Mouse (Mus musculus): ENCODE measurements around the gene Mei4. TPM values are rescaled to one million over a fixed set of nuclear protein-coding genes. Genes with fewer than 3 reads are reported as not detected.

Mei4 gene
- polyA plus RNA-seq, 1 experiment from 2014 or later: 0.39 TPM

GRCm38 (mm10) chr9:81940533-81940932 is 77.1 kb downstream of the Mei4 start:
- no peak for ATAC-seq (replicated peaks; ENCODE audit: extremely low read depth, insufficient read depth, low FRiP score)
- H3K27ac ChIP-seq (ENCODE audit: low read length): no peak overlapping the region
- no peak overlapping the region for H3K9ac ChIP-seq (ENCODE audit: low read length)
- H3K36me3 ChIP-seq (ENCODE audit: control insufficient read depth, insufficient read depth): no peaks in the 10 kb centered on the region
- H3K9me3 ChIP-seq (replicated peaks; ENCODE audit: control insufficient read depth, low read length): no peaks in the 10 kb centered on the region
- H3K27me3 ChIP-seq (ENCODE audit: control insufficient read depth, insufficient read depth, low read length): no peaks in the 10 kb centered on the region
- H3K4me2 ChIP-seq (ENCODE audit: low read depth, low read length): no peak overlapping the region
- H3K4me3 ChIP-seq (ENCODE audit: low read length): no peak overlapping the region
- H3K4me1 ChIP-seq (ENCODE audit: control insufficient read depth, insufficient read depth, low read length): no peaks in the 10 kb centered on the region
- WGBS: 60% methylated on average over 4 of the region's 4 CpGs

GRCm38 (mm10) chr9:81945624-81946023 is 82.2 kb downstream of the Mei4 start:
- H3K27ac ChIP-seq (ENCODE audit: low read length): no peak overlapping the region
- no peak overlapping the region for H3K4me2 ChIP-seq (ENCODE audit: low read depth, low read length)
- H3K4me3 ChIP-seq (ENCODE audit: low read length): no peak overlapping the region
- no peaks in the 10 kb centered on the region for H3K36me3 ChIP-seq (ENCODE audit: control insufficient read depth, insufficient read depth)
- H3K9ac ChIP-seq (ENCODE audit: low read length): no peak overlapping the region
- no peaks in the 10 kb centered on the region for H3K27me3 ChIP-seq (ENCODE audit: control insufficient read depth, insufficient read depth, low read length)
- ATAC-seq (replicated peaks; ENCODE audit: extremely low read depth, insufficient read depth, low FRiP score): no peak
- H3K4me1 ChIP-seq (ENCODE audit: control insufficient read depth, insufficient read depth, low read length): no peaks in the 10 kb centered on the region
- H3K9me3 ChIP-seq (replicated peaks; ENCODE audit: control insufficient read depth, low read length): no peaks in the 10 kb centered on the region
- WGBS: 76% methylated on average over 6 of the region's 6 CpGs

- H3K36me3 ChIP-seq (ENCODE audit: control insufficient read depth, insufficient read depth): no peaks in the 10 kb centered on the region
- H3K9ac ChIP-seq (ENCODE audit: low read length): no peak overlapping the region
- WGBS: 59% methylated on average over 3 of the region's 3 CpGs
- ATAC-seq (replicated peaks; ENCODE audit: extremely low read depth, insufficient read depth, low FRiP score): no peak
- H3K27ac ChIP-seq (ENCODE audit: low read length): no peak overlapping the region
- no peak overlapping the region for H3K4me3 ChIP-seq (ENCODE audit: low read length)
- H3K4me1 ChIP-seq (ENCODE audit: control insufficient read depth, insufficient read depth, low read length): no peaks in the 10 kb centered on the region
- no peaks in the 10 kb centered on the region for H3K9me3 ChIP-seq (replicated peaks; ENCODE audit: control insufficient read depth, low read length)
- no peak overlapping the region for H3K4me2 ChIP-seq (ENCODE audit: low read depth, low read length)
- H3K27me3 ChIP-seq (ENCODE audit: control insufficient read depth, insufficient read depth, low read length): no peaks in the 10 kb centered on the region
These were observed 93.4 kb downstream of the Mei4 start for GRCm38 (mm10) chr9:81956858-81957257.

- Histone ChIP-seq H3K9ac (ENCODE audit: low read length) (no peak overlapping the region), H3K27ac (ENCODE audit: low read length) (no peak overlapping the region), H3K4me2 (ENCODE audit: low read depth, low read length) (no peak overlapping the region), H3K27me3 (ENCODE audit: control insufficient read depth, insufficient read depth, low read length) (no peaks in the 10 kb centered on the region), H3K4me1 (ENCODE audit: control insufficient read depth, insufficient read depth, low read length) (no peaks in the 10 kb centered on the region), H3K4me3 (ENCODE audit: low read length) (no peak overlapping the region), H3K9me3 (replicated peaks; ENCODE audit: control insufficient read depth, low read length) (no peaks in the 10 kb centered on the region), H3K36me3 (ENCODE audit: control insufficient read depth, insufficient read depth) (no peaks in the 10 kb centered on the region)
- ATAC-seq (replicated peaks; ENCODE audit: extremely low read depth, insufficient read depth, low FRiP score): no peak
- 58% methylated on average over 2 of the region's 2 CpGs for WGBS
These were observed 94.4 kb downstream of the Mei4 start for GRCm38 (mm10) chr9:81957842-81958241.

GRCm38 (mm10) chr9:81966765-81967164 is 103.3 kb downstream of the Mei4 start:
- ATAC-seq (replicated peaks; ENCODE audit: extremely low read depth, insufficient read depth, low FRiP score): no peak
- Histone ChIP-seq H3K4me3 (ENCODE audit: low read length) (no peak overlapping the region), H3K4me1 (ENCODE audit: control insufficient read depth, insufficient read depth, low read length) (no peaks in the 10 kb centered on the region), H3K4me2 (ENCODE audit: low read depth, low read length) (no peak overlapping the region), H3K9ac (ENCODE audit: low read length) (no peak overlapping the region), H3K27ac (ENCODE audit: low read length) (no peak overlapping the region), H3K9me3 (replicated peaks; ENCODE audit: control insufficient read depth, low read length) (no peaks in the 10 kb centered on the region), H3K36me3 (ENCODE audit: control insufficient read depth, insufficient read depth) (no peaks in the 10 kb centered on the region), H3K27me3 (ENCODE audit: control insufficient read depth, insufficient read depth, low read length) (no peaks in the 10 kb centered on the region)
- 73% methylated on average over 1 of the region's 1 CpGs for WGBS

- Histone ChIP-seq H3K4me1 (ENCODE audit: control insufficient read depth, insufficient read depth, low read length) (no peaks in the 10 kb centered on the region), H3K4me3 (ENCODE audit: low read length) (no peak overlapping the region), H3K27me3 (ENCODE audit: control insufficient read depth, insufficient read depth, low read length) (no peaks in the 10 kb centered on the region), H3K27ac (ENCODE audit: low read length) (no peak overlapping the region), H3K4me2 (ENCODE audit: low read depth, low read length) (no peak overlapping the region), H3K9ac (ENCODE audit: low read length) (no peak overlapping the region), H3K36me3 (ENCODE audit: control insufficient read depth, insufficient read depth) (no peaks in the 10 kb centered on the region), H3K9me3 (replicated peaks; ENCODE audit: control insufficient read depth, low read length) (no peaks in the 10 kb centered on the region)
- WGBS: 52% methylated on average over 2 of the region's 2 CpGs
- ATAC-seq (replicated peaks; ENCODE audit: extremely low read depth, insufficient read depth, low FRiP score): no peak
These were observed 105.5 kb downstream of the Mei4 start for GRCm38 (mm10) chr9:81968935-81969334.

GRCm38 (mm10) chr9:81982461-81982860 is 119.0 kb downstream of the Mei4 start:
- Histone ChIP-seq H3K9ac (ENCODE audit: low read length) (no peak overlapping the region), H3K4me2 (ENCODE audit: low read depth, low read length) (no peak overlapping the region), H3K27ac (ENCODE audit: low read length) (no peak overlapping the region), H3K9me3 (replicated peaks; ENCODE audit: control insufficient read depth, low read length) (no peaks in the 10 kb centered on the region), H3K4me1 (ENCODE audit: control insufficient read depth, insufficient read depth, low read length) (no peaks in the 10 kb centered on the region), H3K36me3 (ENCODE audit: control insufficient read depth, insufficient read depth) (no peaks in the 10 kb centered on the region), H3K4me3 (ENCODE audit: low read length) (no peak overlapping the region), H3K27me3 (ENCODE audit: control insufficient read depth, insufficient read depth, low read length) (no peaks in the 10 kb centered on the region)
- ATAC-seq (replicated peaks; ENCODE audit: extremely low read depth, insufficient read depth, low FRiP score): no peak
- WGBS: 86% methylated on average over 3 of the region's 3 CpGs

GRCm38 (mm10) chr9:82012991-82013390 is 149.5 kb downstream of the Mei4 start:
- no peaks in the 10 kb centered on the region for H3K36me3 ChIP-seq (ENCODE audit: control insufficient read depth, insufficient read depth)
- no peak for ATAC-seq (replicated peaks; ENCODE audit: extremely low read depth, insufficient read depth, low FRiP score)
- H3K27ac ChIP-seq (ENCODE audit: low read length): no peak overlapping the region
- H3K9ac ChIP-seq (ENCODE audit: low read length): no peak overlapping the region
- H3K4me2 ChIP-seq (ENCODE audit: low read depth, low read length): no peak overlapping the region
- H3K27me3 ChIP-seq (ENCODE audit: control insufficient read depth, insufficient read depth, low read length): no peaks in the 10 kb centered on the region
- no peak overlapping the region for H3K4me3 ChIP-seq (ENCODE audit: low read length)
- no peaks in the 10 kb centered on the region for H3K9me3 ChIP-seq (replicated peaks; ENCODE audit: control insufficient read depth, low read length)
- H3K4me1 ChIP-seq (ENCODE audit: control insufficient read depth, insufficient read depth, low read length): no peaks in the 10 kb centered on the region
- 66% methylated on average over 3 of the region's 3 CpGs for WGBS

- H3K27ac ChIP-seq (ENCODE audit: low read length): no peak overlapping the region
- H3K9me3 ChIP-seq (replicated peaks; ENCODE audit: control insufficient read depth, low read length): no peaks in the 10 kb centered on the region
- no peak overlapping the region for H3K9ac ChIP-seq (ENCODE audit: low read length)
- no peak overlapping the region for H3K4me2 ChIP-seq (ENCODE audit: low read depth, low read length)
- no peak for ATAC-seq (replicated peaks; ENCODE audit: extremely low read depth, insufficient read depth, low FRiP score)
- no peaks in the 10 kb centered on the region for H3K27me3 ChIP-seq (ENCODE audit: control insufficient read depth, insufficient read depth, low read length)
- no peak overlapping the region for H3K4me3 ChIP-seq (ENCODE audit: low read length)
- no peaks in the 10 kb centered on the region for H3K36me3 ChIP-seq (ENCODE audit: control insufficient read depth, insufficient read depth)
- WGBS: 67% methylated on average over 1 of the region's 1 CpGs
- no peaks in the 10 kb centered on the region for H3K4me1 ChIP-seq (ENCODE audit: control insufficient read depth, insufficient read depth, low read length)
These were observed 179.1 kb downstream of the Mei4 start for GRCm38 (mm10) chr9:82042515-82043056.
